Mouse (Mus musculus): ENCODE measurements around the gene Necap2.

The Necap2 gene

DNA sequence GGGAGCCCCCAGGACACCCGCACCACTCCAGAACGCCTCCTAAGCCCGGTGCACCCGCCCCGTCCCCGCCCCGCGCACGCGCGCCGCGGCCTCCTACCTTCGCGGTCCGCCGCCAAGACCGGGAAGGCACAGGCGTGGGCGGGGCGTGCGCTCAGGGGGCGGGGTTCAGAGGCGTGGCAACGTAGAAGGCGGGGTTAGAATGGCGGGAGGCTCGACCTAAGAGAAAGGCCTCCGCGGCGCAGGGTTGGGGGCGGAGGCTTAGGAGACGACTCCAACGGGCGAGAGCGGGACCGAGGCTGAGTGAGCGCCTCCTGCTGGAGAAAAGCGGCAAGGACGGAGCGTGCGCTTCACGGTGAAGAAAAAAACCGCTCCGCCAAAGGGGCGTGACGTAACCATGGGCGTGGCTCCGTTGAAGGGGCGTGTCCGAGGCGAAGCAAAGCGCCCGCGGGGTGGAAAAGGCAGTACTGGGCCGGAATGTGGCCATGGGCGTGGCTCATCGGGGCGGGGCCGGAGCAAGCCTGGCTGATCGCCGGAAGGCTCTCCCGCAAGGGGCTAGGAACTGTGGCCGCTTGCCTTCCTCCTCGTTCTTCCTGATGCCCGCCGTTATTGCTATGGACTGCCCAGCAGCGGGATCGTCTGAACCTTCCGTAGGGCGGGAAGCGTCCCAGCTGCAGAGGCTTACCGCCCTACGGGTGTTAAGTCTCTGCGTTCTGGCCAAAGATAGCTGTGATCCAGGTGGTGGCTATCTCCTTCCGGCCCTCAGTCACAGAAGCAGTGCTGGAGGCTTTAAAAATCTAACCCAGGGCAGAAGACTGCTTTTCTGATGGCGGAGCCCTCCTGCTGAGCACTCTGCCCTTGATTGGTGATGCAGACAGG, 17.5 kb downstream of the Necap2 start, which contains the start of gene Crocc:
TSS of gene Crocc (minus strand) at position 125 of the 876 bp plus-strand sequence.
- no peak for TF ChIP-seq GATA4 (IDR thresholded peaks at IDR 0.05; ENCODE audit: insufficient replicate concordance, low read length)

DNA sequence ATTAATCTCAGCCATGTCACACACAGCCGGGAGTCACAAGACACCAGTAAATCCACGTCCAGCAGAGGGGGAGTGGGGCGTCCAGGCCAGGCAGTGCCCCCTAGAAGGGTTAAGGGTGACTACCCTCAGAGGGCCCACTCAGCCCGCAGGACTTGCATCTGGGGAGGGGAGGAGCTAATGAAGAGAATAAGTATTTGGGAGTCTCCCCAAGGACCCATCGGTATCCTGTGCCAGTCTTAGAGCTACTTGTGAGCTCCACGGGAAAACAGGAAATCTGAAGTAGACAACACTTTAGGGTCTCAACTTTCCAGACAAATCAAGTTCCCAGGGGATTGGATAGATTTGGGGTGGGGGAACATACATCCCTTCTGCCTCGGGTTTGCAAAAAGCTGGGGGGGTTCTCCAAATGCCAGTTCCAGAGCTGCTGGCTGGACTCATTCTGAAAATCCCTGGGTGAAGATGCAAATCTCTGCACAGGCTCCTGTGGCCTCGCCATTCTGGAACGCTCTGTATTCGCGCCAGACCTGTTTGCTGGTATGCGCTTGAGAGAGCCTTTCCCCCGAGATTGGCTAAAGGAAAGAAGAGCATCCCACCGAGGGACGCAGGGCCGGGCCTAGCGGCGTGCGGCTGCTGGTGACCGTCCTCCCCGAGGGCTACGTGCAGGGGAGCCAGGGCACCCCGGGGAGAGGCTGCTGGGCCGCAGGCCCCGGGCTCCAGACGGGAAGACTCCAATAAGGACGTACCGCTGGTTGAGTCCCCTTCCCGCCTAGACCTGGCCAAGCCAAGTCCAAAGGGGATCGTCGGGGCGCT, 18.3 kb downstream of the Necap2 start:
- TF ChIP-seq GATA4 (IDR thresholded peaks at IDR 0.05; ENCODE audit: insufficient replicate concordance, low read length) = no peak

DNA sequence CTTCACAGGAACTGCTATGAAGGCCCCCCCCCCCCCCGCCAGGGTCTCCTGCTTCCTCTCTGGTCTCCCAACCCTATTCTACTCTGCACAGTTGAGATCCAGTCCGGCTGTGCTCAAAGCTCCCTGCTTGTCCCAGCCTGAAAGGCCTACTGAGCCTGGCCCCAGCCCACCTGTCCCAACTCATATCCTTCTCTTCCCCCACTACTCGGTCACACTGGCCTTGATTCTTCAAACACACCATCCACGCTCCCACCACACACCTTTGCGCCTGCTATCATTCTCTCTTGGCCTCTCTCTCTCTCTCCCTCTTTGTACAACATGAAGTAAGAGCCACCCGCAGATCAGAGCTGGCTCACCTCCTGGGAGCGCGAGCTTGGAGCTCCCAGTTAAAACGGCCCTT, 19.3 kb downstream of the Necap2 start:
- no peak for TF ChIP-seq GATA4 (IDR thresholded peaks at IDR 0.05; ENCODE audit: insufficient replicate concordance, low read length)

DNA sequence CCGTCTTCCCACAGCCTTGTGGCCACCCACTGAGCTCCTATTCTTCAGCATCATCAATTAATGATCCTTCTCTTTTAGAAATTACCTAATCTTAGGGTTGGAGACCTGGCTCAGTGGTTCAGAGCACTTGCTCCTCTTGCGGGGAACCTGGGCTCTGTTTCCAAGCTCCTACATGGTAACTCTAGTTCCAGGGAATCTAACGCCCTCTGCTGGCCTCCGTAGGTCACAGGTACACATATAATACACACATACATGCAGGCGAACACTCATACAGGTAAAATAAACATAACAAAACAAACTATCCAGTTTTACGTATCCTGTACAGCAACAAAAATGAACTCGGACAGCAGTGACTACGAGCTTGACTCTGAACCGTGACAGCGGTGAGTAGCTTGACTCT, 21.2 kb downstream of the Necap2 start:
- no peak for TF ChIP-seq GATA4 (IDR thresholded peaks at IDR 0.05; ENCODE audit: insufficient replicate concordance, low read length)

DNA sequence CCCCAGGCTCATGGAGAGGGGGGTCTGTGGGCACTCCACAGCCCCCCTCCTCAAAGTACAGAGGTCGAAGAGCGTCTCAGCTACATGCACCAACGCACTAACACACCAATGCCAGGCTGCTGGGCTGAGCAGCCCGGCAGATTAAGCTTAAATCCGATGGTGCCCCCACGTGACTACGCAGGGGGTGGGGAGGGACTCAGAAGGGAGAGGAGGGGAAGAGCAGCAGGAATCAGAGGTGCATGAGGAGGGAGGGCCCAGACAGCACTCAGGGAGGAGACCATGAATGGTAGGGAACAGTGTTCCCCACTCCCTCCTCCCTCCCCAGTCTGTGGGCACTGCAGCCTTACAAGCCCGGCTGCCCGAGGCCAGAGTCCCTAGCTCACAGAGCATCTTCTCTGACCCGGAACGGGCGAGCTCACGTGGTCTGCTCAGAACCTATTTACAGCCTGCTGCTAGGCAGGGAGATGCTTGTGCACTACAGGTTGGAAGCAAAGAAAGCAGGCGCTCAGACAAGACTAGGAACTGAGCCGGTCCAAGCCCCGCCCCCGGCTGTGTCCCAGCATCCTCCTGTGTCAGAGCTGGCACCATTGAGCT, 24.5 kb downstream of the Necap2 start:
- TF ChIP-seq GATA4 (IDR thresholded peaks at IDR 0.05; ENCODE audit: insufficient replicate concordance, low read length) = no peak

DNA sequence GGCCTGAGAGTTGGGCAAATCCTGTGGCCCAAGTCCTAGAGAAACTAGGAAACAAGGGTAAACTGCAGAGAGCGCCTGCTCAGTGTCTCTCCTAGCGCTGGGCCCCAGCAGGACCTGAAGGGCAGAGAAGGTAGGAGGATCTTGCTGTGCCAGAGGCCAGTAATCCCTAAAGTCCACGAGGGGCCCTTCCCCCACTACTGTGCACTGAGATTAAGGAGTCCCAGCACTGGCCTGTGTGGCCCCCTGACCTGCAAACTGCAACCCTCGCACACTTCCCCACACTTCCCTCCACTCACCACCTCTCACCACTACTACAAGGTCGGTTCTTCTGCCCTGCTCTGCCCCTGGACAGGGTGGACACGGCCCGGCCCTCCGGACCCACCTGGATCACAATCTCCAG, 25.0 kb downstream of the Necap2 start:
- TF ChIP-seq GATA4 (IDR thresholded peaks at IDR 0.05; ENCODE audit: insufficient replicate concordance, low read length) = no peak

DNA sequence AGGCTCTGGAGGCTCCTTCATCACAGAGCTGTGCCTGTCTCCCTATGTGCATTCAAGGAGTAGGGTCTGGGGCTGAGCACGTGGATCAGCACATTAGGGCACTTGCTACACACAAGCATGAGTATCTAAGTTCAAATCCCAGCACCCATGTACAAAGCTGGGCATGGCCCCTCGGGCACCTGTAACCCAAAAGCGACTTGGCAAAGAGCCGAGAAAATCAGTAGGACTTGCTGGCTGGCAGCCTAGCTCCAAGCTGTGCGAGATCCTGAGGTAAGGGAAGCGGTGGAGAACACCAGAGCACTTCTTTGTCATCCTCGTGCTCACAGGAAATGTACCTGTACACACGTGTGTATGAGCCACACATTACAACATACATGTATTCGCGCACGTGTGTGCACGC, 25.7 kb downstream of the Necap2 start:
- TF ChIP-seq GATA4 (IDR thresholded peaks at IDR 0.05; ENCODE audit: insufficient replicate concordance, low read length) = no peak

DNA sequence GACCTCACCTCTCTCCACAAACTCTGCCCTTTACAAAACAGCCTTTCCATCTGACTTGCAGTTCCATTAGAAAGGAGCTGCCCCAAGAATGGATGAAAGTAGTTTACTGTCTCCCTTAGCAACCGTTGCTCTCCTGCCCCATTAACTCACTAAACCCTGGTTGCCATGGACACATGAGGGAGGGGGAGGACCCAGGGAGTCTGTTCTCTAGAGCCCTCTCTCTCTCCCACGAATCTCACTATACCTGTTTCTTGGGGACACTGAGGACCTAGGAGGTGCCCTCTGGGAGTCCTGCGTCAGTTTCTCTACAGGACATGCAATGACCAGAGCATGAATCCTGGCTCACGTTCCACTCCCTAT, 28.7 kb downstream of the Necap2 start:
- no peak for TF ChIP-seq GATA4 (IDR thresholded peaks at IDR 0.05; ENCODE audit: insufficient replicate concordance, low read length)

DNA sequence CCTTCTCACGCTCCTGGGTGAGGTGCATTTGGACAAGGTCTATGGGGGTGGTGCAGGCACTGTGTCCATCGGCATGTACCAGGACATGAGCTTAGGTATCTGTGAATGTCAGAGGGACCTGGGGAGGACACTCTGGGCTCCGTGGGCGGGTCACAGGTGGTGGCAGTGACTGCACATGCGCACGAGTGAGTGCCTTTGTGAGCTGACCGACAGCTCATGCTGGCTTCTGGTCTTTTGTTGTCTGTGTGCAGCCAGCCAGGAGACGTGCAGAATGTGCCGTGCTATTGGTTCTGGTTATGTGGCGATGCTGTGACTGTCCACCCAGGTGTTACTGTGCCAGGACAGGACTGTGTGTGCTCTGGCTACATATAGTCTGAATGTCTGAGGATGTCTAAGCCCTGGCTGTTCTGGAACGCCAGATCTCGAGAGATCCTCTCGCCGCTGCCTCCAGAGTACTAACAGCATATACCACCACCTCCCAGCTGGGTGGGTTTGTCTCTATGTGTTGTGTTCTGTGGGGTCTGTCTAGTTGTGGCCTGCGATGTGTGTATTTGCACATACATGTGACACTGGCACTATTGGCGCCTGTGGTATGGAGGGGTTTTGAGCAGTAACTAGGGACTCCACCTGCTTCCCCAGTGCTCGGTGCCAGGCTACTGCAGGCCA, 29.2 kb downstream of the Necap2 start:
- TF ChIP-seq GATA4 (IDR thresholded peaks at IDR 0.05; ENCODE audit: insufficient replicate concordance, low read length) = no peak

DNA sequence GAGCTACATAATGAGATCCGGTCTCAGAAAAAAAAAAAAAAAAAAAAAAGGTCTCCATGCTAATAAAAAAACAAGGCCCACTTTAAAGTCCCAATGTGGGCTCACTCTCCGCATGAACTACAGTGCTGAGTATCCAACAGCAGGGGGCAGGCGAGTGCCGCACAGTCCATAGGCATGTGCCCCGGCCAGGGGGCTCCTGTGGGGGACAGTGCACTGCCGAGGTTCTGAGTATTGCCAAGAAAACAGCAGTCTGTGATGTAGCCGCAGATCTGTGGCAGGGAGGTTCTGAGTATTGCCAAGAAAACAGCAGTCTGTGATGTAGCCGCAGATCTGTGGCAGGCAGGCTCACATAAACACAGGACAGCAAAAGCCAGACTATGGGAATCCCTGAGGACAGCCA, 33.3 kb downstream of the Necap2 start:
- no peak for TF ChIP-seq GATA4 (IDR thresholded peaks at IDR 0.05; ENCODE audit: insufficient replicate concordance, low read length)

DNA sequence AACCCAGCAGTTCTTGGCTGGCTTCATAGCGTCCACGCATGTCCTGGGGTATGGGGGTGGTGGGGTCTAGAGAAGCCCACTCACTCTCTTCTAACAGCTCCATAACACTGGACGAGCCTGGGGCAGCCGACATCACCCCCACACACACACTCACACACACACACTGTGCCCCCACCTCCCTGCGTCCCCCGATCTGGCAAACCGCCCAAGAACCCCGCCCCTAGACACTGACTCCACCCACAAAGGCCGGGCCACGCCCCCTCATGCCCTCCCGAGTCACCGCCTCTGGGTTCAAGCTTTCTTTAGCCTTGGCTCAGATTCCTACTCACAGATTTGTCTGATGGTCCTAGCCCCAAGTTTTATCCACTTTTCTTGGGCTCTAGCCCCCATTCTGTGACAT, 37.0 kb downstream of the Necap2 start:
- TF ChIP-seq GATA4 (IDR thresholded peaks at IDR 0.05; ENCODE audit: insufficient replicate concordance, low read length) = no peak

DNA sequence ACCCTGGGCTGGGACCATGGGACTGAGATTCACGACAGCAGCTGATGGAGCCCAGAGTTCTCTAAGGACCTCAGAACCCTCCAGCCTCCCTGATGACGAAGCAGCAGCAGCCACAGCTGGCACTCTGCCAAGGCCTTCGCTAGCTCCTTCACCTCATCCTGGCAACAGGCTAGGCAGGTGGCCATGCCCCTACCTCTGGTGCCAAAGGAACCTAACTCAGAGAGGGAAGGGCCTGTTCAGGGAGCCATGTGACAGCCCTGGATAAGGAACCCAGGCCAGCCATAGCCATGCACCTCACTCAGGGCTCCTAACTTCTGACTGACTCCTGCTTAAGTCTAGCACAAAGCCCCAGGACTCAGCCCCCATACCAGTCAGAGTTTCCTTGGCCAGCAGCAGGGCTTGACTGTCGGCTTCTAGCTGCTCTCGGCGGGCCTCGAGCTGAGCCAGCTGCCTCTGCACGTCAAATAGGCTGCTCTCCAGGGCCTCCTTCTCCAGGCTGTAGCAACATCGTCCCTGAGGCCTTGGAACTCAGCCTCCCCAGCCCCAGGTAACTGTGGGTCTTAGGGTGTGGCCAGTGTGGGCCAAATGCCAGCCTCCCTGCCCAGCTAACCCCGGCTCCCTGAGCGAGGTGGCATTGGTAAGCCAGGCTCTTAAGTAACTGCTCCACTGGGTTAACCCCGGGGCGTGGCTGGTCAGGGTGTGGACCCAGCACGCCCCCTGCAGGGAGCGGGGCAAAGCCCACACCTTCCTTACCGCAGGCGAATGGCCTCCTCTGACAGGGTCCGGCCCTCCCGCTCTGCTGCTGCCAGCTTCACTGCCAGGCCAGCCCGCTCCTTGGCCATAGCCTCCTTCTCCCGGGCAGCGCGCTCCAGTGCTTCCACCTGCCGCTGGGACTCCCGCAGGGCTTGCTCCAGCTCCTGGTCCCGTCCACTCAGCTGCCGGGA, 44.3 kb downstream of the Necap2 start:
- TF ChIP-seq GATA4 (IDR thresholded peaks at IDR 0.05; ENCODE audit: insufficient replicate concordance, low read length) = no peak

DNA sequence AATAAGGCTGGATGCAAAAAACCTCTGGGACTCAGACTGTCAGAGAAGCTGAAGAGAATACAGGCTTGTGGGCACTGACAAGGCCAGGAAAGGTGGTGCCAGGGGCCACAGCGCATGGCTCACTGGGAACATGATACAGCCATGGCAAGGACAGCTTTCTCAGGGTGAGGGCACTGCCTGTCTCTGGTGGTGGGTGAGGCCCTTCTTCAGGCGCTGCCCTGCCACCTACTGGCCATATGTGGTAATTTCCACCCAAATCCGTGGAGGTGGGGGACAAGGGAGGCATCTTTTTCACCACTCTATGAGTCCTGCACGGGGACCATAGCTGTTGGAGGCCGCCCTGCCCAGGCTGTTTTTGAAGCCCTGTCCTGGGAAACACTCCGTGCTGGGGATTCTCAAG, 46.4 kb downstream of the Necap2 start:
- TF ChIP-seq GATA4 (IDR thresholded peaks at IDR 0.05; ENCODE audit: insufficient replicate concordance, low read length) = no peak

DNA sequence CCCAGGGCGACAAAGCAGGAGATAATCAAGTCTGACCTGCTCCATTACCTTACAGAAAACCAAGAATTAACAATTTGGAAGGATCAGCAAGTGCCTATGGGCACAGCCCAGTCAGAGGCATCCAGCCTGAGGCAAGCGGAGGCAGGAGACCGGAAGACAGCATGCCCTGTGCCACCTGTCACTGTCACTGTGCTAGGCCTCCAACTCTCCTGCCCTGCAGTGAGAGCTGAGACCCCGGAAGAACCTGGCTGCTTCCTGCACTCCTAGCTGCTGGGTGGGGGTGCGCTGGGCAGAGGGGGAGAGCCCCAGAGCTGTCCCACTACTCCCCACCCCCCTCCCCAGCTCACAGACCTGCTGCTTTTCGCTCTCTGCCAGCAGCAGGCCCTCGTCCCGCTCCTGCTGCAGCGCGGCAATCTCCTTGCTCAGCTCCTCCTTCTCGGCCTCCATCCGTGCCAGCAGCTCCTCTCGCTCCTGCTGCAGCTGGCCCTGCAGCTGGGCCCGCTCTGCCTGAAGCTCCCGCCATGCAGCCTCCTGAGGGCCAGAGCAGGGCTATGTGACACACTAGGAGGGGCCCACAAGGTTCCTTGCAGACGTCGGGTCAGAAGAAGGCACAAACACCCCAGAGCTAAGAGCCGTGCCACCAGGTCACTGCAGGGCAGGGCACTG, 47.5 kb downstream of the Necap2 start:
- no peak for TF ChIP-seq GATA4 (IDR thresholded peaks at IDR 0.05; ENCODE audit: insufficient replicate concordance, low read length)

Data from liver, adult (tissue).